Mouse (Mus musculus) neural tube, embryonic 11.5 days (tissue): ENCODE results near the gene Asb16. TPM values are rescaled to one million over a fixed set of nuclear protein-coding genes. Genes with fewer than 3 reads are reported as not detected.
A peak's percentile ranks its signal among the peaks of the same experiment; 100 is the strongest.

Experiments used
- ATAC-seq: fragments of 200-750 bp; cut with Nextera tagmentation; 2 replicates; pipeline ENCODE4 v1.8.0; 2017; ENCODE audit warnings: moderate number of reproducible peaks, mild to moderate bottlenecking, moderate TSS enrichment, moderate library complexity; ENCODE audit not compliant: insufficient read depth, low FRiP score, low TSS enrichment
- DNase-seq: peaks from one replicate; pipeline ENCODE4 v3.0.0-alpha.2; 2015; ENCODE audit warnings: low spot score
- H3K27ac ChIP-seq: fragments of 300-500 bp; sonication (generic); 2 replicates; pipeline ENCODE4 v1.5.1; 2014; ENCODE audit warnings: low read depth, mild to moderate bottlenecking, low read length
- H3K27me3 ChIP-seq: fragments of 300-500 bp; sonication (generic); 2 replicates; pipeline ENCODE4 v1.6.1; 2014; ENCODE audit warnings: mild to moderate bottlenecking, low read length, mixed read lengths; ENCODE audit not compliant: control insufficient read depth, insufficient read depth
- H3K36me3 ChIP-seq: fragments of 300-500 bp; sonication (generic); 2 replicates; pipeline ENCODE4 v1.6.1; 2014; ENCODE audit warnings: mild to moderate bottlenecking, low read length, moderate library complexity, mixed read lengths; ENCODE audit not compliant: control insufficient read depth, insufficient read depth
- H3K4me1 ChIP-seq: fragments of 300-500 bp; sonication (generic); 2 replicates; pipeline ENCODE4 v1.6.1; 2014; ENCODE audit warnings: low read length, mixed read lengths; ENCODE audit not compliant: control insufficient read depth, insufficient read depth
- H3K4me2 ChIP-seq: fragments of 300-500 bp; sonication (generic); 2 replicates; pipeline ENCODE4 v1.6.1; 2014; ENCODE audit warnings: low read depth, mild to moderate bottlenecking, moderate library complexity
- H3K4me3 ChIP-seq: fragments of 300-500 bp; sonication (generic); 2 replicates; pipeline ENCODE4 v1.5.1; 2014; ENCODE audit warnings: low read depth, low read length
- H3K9ac ChIP-seq: fragments of 300-500 bp; sonication (generic); 2 replicates; pipeline ENCODE4 v1.6.1; 2014; ENCODE audit warnings: mild to moderate bottlenecking, low read length
- H3K9me3 ChIP-seq: fragments of 300-500 bp; sonication (generic); 2 replicates; pipeline ENCODE4 v1.6.1; 2016; ENCODE audit warnings: low read length; ENCODE audit not compliant: control insufficient read depth
- WGBS: fragments of 180-500 bp; shearing (Covaris S2); extraction: QIAGEN DNeasy Blood & Tissue Kit; methylation state at CpG from one replicate; pipeline ENCODE4 v1.1.7; 2014; 5-methylcytosine and 5-hydroxymethylcytosine counted together
- polyA plus RNA-seq: library from polyadenylated mRNA; unstranded; fragments of >200 nt; fragmentation: Nextera tagmentation; extraction: Ambion mirVana; gene quantifications from 2 replicates; pipeline ENCODE4 v1.2.1, GENCODE M21; 2014

The Asb16 gene
- polyA plus RNA-seq, 1 experiment from 2014 or later = not detected

DNA sequence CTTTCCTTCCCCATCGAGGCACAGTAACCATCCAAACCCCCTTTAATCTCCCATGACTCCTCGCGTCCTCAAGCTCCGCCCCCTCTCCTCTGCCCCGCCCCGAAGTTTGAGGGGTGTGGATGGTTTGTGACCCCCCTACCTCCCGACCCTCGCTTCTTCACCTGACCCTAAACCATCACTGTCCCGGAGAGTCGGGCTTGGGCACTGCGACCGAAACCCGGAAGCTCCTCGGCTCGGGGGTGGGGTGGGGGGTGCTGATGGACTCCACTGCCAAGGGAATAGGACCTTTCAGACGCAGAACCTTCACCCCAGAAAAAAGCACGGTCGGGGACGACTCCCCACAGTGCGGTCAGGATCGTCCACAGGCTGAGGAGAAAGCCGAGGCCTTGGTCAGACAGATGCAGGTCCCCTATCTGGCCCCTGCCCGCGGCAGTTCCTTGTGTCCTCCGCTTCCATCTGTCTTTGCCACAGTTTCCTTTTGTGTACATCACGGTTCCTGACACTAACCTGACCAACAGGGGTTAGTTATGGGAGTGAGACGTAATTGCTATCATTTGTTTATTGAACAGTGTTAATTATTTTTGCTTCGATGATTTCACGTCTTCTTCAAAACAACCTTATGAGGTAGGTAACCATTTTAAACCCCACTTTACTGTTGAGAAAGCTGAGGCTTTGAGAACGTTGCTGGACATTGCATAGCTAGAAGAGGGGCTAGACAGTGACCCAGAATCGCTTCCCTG lies 16.7 kb downstream of the Asb16 start:
- no peaks in the 10 kb centered on the region for H3K9me3 ChIP-seq
- peak; percentile 73 for ATAC-seq

GRCm38 (mm10) chr11:102287485-102287884 lies 18.9 kb downstream of the Asb16 start:
- peaks cover 18% of the 10 kb centered on the region for H3K36me3 ChIP-seq
- no peak for DNase-seq
- H3K4me2 ChIP-seq = no peak overlapping the region
- peaks cover 10% of the 10 kb centered on the region for H3K4me1 ChIP-seq
- no peaks in the 10 kb centered on the region for H3K27me3 ChIP-seq
- H3K27ac ChIP-seq = no peak overlapping the region
- no peak for ATAC-seq
- H3K9me3 ChIP-seq = no peaks in the 10 kb centered on the region
- 90% methylated on average over 8 of the region's 8 CpGs for WGBS
- no peak overlapping the region for H3K4me3 ChIP-seq
- no peak overlapping the region for H3K9ac ChIP-seq

More for the DNA sequence above, 16.7 kb downstream of the Asb16 start:
- Histone ChIP-seq H3K4me1 (peaks cover 10% of the 10 kb centered on the region), H3K4me2 (peak overlapping the region; percentile 71), H3K27ac (0 out of 2 replicates have a peak overlapping the region, but pooled peaks have one; percentile 44), H3K36me3 (peaks cover 4% of the 10 kb centered on the region), H3K27me3 (no peaks in the 10 kb centered on the region), H3K4me3 (peak overlapping the region; percentile 83), H3K9ac (peak overlapping the region; percentile 67)
- no peak for DNase-seq
- 4% methylated on average over 31 of the region's 31 CpGs for WGBS

DNA sequence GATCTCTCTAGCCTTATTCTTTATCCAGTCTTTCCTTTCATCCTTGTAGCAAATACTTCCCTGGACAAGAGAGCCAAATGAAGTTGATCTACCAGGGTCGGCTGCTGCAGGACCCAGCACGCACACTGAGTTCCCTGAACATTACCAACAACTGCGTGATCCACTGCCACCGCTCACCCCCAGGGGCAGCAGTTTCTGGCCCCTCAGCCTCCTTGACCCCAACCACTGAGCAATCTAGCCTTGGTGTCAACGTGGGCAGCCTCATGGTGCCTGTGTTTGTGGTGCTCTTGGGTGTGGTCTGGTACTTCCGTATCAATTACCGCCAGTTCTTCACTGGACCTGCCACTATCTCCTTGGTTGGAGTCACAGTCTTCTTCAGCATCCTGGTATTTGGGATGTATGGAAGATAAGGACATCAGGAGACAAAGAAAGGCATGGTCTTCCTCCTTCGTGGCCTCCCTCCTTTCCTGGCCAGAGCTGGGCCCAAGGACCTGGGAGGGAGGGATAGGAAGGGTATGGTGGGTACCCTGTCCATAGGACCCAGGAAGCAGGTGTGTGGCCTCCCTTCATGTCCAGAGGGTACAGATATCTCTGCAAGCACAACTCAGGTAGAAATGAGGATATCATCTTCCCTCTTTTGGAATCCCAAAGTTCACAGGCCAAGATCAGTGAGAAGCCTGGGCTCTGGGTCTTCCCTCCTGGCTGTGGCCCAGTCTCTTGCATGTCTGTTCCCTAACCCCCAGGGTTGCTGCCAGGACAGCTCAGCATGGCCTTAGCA lies 19.7 kb downstream of the Asb16 start:
- Histone ChIP-seq H3K27ac (no peak overlapping the region), H3K4me2 (no peak overlapping the region), H3K9ac (no peak overlapping the region; the same call in 1 of the 2 replicates), H3K9me3 (no peaks in the 10 kb centered on the region), H3K4me3 (no peak overlapping the region), H3K36me3 (peaks cover 21% of the 10 kb centered on the region), H3K4me1 (peaks cover 10% of the 10 kb centered on the region), H3K27me3 (no peaks in the 10 kb centered on the region)
- DNase-seq (no peak), ATAC-seq (no peak)
- WGBS = 91% methylated on average over 8 of the region's 8 CpGs

- H3K9me3 ChIP-seq = no peaks in the 10 kb centered on the region
- 95% methylated on average over 2 of the region's 2 CpGs for WGBS
- H3K4me1 ChIP-seq = peaks cover 10% of the 10 kb centered on the region
- no peaks in the 10 kb centered on the region for H3K27me3 ChIP-seq
- 0 out of 2 replicates have a peak overlapping the region, but pooled peaks have one; percentile 8 for H3K27ac ChIP-seq
- peaks cover 21% of the 10 kb centered on the region for H3K36me3 ChIP-seq
- H3K4me2 ChIP-seq = no peak overlapping the region
- ATAC-seq = no peak
- no peak overlapping the region for H3K4me3 ChIP-seq
- H3K9ac ChIP-seq = no peak overlapping the region
- no peak for DNase-seq
Observed at GRCm38 (mm10) chr11:102288913-102289312, 20.4 kb downstream of the Asb16 start.

DNA sequence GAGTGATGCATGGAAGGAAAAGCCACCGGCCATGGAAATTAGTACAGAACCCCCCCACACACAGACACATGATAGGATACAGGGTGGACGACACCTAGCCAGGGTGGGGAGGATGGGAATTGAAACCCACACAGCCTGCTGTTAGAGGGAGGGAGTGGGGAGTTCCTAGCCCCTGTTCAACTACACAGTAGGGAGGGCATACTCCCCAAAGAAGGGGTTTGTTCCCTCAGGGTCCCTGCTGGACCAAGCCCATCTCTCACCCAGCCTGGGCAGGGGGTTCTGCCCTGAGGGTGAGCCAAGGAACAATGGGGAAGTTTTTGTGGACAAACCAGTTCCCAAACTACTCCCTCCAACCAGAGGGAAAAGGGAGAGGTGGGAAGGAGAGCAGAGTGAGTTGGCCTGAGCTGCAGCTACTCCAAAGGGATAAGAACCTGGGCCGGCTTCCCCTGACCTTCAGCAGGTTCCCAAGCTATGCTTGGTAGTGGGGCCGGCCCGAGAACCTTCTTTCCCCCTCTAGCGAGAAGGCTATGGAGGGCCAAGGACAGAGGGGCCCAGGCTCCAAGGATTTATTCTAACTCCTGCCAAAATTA lies 21.1 kb downstream of the Asb16 start:
- 69% methylated on average over 6 of the region's 6 CpGs for WGBS
- no peak for ATAC-seq
- no peaks in the 10 kb centered on the region for H3K27me3 ChIP-seq
- 0 out of 2 replicates have a peak overlapping the region, but pooled peaks have one; percentile 8 for H3K27ac ChIP-seq
- no peak overlapping the region for H3K4me3 ChIP-seq
- peaks cover 21% of the 10 kb centered on the region for H3K36me3 ChIP-seq
- H3K9ac ChIP-seq = no peak overlapping the region
- peaks cover 11% of the 10 kb centered on the region for H3K4me1 ChIP-seq
- H3K4me2 ChIP-seq = no peak overlapping the region
- DNase-seq = no peak
- H3K9me3 ChIP-seq = no peaks in the 10 kb centered on the region

DNA sequence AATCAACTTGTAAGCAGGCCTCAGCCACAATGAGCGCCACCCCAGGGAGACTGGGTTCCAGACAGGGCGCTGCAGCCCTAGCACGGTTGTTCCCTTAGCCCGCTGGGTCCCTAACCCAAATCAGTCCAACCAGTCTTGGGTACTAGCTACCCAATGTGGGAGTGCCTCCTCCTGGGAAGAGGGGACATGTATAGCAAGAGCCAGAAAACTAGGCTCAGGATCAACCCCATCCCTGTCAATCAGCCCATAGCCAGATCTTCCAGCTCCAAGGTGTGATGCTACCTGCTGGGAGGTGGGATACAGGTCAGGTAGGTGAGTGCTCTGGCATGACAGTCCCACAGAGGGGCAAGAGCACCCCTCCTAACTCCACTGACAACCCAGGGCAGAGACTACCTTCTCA lies 21.6 kb downstream of the Asb16 start:
- peaks cover 21% of the 10 kb centered on the region for H3K36me3 ChIP-seq
- H3K9ac ChIP-seq = no peak overlapping the region
- WGBS = 83% methylated on average over 4 of the region's 4 CpGs
- no peak overlapping the region for H3K4me3 ChIP-seq
- no peak for ATAC-seq
- no peak overlapping the region for H3K27ac ChIP-seq
- no peaks in the 10 kb centered on the region for H3K9me3 ChIP-seq
- no peak overlapping the region for H3K4me2 ChIP-seq
- H3K4me1 ChIP-seq = peaks cover 17% of the 10 kb centered on the region
- DNase-seq = no peak
- no peaks in the 10 kb centered on the region for H3K27me3 ChIP-seq

GRCm38 (mm10) chr11:102291051-102291535 lies 22.6 kb downstream of the Asb16 start:
- H3K9me3 ChIP-seq = no peaks in the 10 kb centered on the region
- H3K4me1 ChIP-seq = peaks cover 13% of the 10 kb centered on the region
- no peak overlapping the region for H3K4me2 ChIP-seq
- peaks cover 21% of the 10 kb centered on the region for H3K36me3 ChIP-seq
- ATAC-seq (no peak), DNase-seq (no peak)
- 0 out of 2 replicates have a peak overlapping the region, but pooled peaks have one; percentile 27 for H3K27ac ChIP-seq
- H3K9ac ChIP-seq = no peak overlapping the region
- H3K27me3 ChIP-seq = no peaks in the 10 kb centered on the region
- no peak overlapping the region for H3K4me3 ChIP-seq
- 85% methylated on average over 11 of the region's 11 CpGs for WGBS

- 93% methylated on average over 13 of the region's 13 CpGs for WGBS
- ATAC-seq = no peak
- H3K4me2 ChIP-seq = no peak overlapping the region
- H3K27me3 ChIP-seq = no peaks in the 10 kb centered on the region
- H3K9me3 ChIP-seq = no peaks in the 10 kb centered on the region
- no peak overlapping the region for H3K27ac ChIP-seq
- H3K4me3 ChIP-seq = 0 out of 2 replicates have a peak overlapping the region, but pooled peaks have one; percentile 6
- H3K4me1 ChIP-seq = peaks cover 9% of the 10 kb centered on the region; the same call in 1 of the 2 replicates
- no peak overlapping the region for H3K9ac ChIP-seq
- DNase-seq = no peak
- peaks cover 17% of the 10 kb centered on the region for H3K36me3 ChIP-seq
Observed at GRCm38 (mm10) chr11:102293971-102294370, 25.4 kb downstream of the Asb16 start.
